Mouse (Mus musculus): Measurements from ENCODE around the gene Cap1.

Gene Cap1

GRCm38 (mm10) chr4:122885768-122886578, at the start of gene Cap1:
TSS of gene Cap1 (minus strand) at chr4:122886056.
- peak; percentile 99 for DNase-seq (ENCODE audit: low spot score)

- no peak for DNase-seq (ENCODE audit: low spot score)
Measured at GRCm38 (mm10) chr4:122933857-122934256, 48.0 kb upstream of the Cap1 start.

- DNase-seq (ENCODE audit: low spot score) = no peak
Measured at GRCm38 (mm10) chr4:122933051-122933591, 47.3 kb upstream of the Cap1 start.

GRCm38 (mm10) chr4:122932239-122932978, 46.6 kb upstream of the Cap1 start:
- no peak for DNase-seq (ENCODE audit: low spot score)

GRCm38 (mm10) chr4:122930939-122931590, 45.2 kb upstream of the Cap1 start:
- DNase-seq (ENCODE audit: low spot score) = no peak

- no peak for DNase-seq (ENCODE audit: low spot score)
Measured at GRCm38 (mm10) chr4:122923392-122924344, 37.8 kb upstream of the Cap1 start.

- DNase-seq (ENCODE audit: low spot score) = no peak
Measured at GRCm38 (mm10) chr4:122922841-122923240, 37.0 kb upstream of the Cap1 start.

GRCm38 (mm10) chr4:122915985-122916384, 30.1 kb upstream of the Cap1 start:
- DNase-seq (ENCODE audit: low spot score) = no peak

- DNase-seq (ENCODE audit: low spot score) = no peak
Measured at GRCm38 (mm10) chr4:122914186-122914585, 28.3 kb upstream of the Cap1 start.

GRCm38 (mm10) chr4:122912613-122913012, 26.8 kb upstream of the Cap1 start:
- no peak for DNase-seq (ENCODE audit: low spot score)

- DNase-seq (ENCODE audit: low spot score) = no peak
Measured at GRCm38 (mm10) chr4:122910577-122910976, 24.7 kb upstream of the Cap1 start.

GRCm38 (mm10) chr4:122909572-122910189, 23.8 kb upstream of the Cap1 start:
- DNase-seq (ENCODE audit: low spot score) = peak; percentile 74

- no peak for DNase-seq (ENCODE audit: low spot score)
Measured at GRCm38 (mm10) chr4:122905359-122905758, 19.5 kb upstream of the Cap1 start.

GRCm38 (mm10) chr4:122903709-122904108, 17.9 kb upstream of the Cap1 start:
- DNase-seq (ENCODE audit: low spot score) = no peak

GRCm38 (mm10) chr4:122902156-122902555, 16.3 kb upstream of the Cap1 start:
- peak; percentile 50 for DNase-seq (ENCODE audit: low spot score)

- peak; percentile 84 for DNase-seq (ENCODE audit: low spot score)
Measured at GRCm38 (mm10) chr4:122898313-122898712, 12.5 kb upstream of the Cap1 start.

GRCm38 (mm10) chr4:122897750-122898149, 11.9 kb upstream of the Cap1 start:
- no peak for DNase-seq (ENCODE audit: low spot score)

- peak; percentile 51 for DNase-seq (ENCODE audit: low spot score)
Measured at GRCm38 (mm10) chr4:122892157-122892556, 6.3 kb upstream of the Cap1 start.

- DNase-seq (ENCODE audit: low spot score) = no peak
Measured at GRCm38 (mm10) chr4:122891597-122891996, 5.7 kb upstream of the Cap1 start.

GRCm38 (mm10) chr4:122890881-122891481, 5.1 kb upstream of the Cap1 start:
- DNase-seq (ENCODE audit: low spot score) = peak; percentile 91
